Mouse (Mus musculus): ENCODE results near the gene Vmn2r8. TPM values are rescaled to one million over a fixed set of nuclear protein-coding genes. Genes with fewer than 3 reads are reported as not detected.

Gene Vmn2r8
- polyA plus RNA-seq, 1 experiment from 2014 or later, result not detected

DNA sequence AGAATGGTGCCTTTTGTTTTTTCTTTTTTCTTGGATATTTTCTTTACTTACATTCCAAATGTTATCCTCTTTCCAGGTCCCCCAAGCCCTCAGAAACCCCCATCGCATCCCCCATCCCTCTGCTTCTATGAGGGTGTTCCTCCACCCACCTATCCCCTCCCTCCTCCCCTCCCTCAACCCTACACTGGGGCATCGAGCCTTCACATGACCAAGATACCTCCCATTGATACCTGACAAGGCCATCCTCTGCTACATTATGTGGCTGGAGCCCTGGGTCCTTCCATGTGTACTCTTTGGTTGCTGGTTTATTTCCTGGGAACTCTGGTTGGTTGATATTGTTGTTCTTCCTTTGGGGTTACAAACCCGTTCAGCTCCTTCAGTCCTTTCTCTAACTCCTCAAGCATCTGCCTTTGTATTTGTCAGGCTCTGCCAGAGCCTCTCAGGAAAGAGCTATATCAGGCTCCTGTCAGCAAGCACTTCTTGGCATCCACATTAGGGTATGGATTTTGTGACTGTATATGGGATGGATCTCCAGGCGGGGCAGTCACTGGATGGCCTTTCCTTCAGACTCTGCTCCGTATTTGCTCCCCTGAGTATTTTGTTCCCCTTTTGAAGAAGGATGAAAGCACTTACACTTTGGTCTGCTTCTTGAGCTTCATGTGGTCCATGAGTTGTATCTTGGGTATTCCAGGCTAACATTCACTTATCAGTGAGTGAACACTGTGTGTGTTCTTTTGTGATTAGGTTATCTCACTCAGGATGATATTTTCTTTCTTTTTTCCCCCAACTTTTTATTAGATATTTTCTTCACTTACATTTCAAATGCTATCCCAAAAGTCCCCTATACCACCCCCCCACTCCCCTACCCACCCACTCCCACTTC lies 58.1 kb downstream of the Vmn2r8 start:
- WGBS, result 81% methylated on average over 5 of the region's 5 CpGs
- Histone ChIP-seq H3K9ac (no peak overlapping the region), H3K27ac (no peak overlapping the region), H3K9me3 (replicated peaks) (no peaks in the 10 kb centered on the region), H3K36me3 (no peaks in the 10 kb centered on the region), H3K4me2 (no peak overlapping the region), H3K27me3 (no peaks in the 10 kb centered on the region), H3K4me3 (replicated peaks) (no peak overlapping the region), H3K4me1 (no peaks in the 10 kb centered on the region)
- no peak for ATAC-seq (replicated peaks; ENCODE audit: low FRiP score)

DNA sequence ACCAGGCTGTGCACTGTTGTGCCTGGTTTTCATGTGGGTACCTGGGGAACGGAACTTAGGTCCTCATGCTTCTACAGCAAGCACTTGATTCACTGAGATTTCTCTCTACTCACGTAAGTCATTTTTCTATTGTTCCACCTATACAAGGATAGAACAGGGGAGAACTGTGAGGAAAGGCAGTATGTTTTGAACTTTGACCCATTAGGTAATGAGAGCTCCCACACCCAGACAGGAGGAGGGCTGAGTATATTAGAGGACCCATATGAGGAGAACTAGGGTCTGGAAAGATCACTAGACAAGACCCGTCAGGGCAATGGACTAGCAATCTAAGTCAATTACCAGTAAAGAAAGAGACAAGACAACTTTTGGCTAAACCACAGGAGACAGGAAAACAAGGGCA lies 64.0 kb downstream of the Vmn2r8 start:
- 73% methylated on average over 3 of the region's 3 CpGs for WGBS

DNA sequence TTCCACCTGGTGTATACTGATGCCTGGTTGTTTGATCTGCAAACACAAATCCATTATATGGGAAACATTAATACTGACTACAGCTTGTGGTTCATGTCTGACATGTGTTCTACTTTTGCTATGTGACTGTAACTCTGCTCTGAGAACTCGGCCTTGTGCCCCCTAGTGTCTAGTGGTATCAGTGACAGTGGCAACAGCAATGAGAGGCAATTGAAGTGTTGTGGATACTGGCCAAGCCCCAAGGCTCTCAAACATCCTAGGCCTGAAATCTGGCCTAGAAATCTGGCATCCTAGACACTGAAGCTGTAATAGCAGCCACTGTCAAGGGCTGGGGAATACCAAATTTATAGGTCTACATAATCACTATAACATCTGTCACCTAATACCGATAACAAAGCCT lies 64.8 kb downstream of the Vmn2r8 start:
- ATAC-seq (replicated peaks; ENCODE audit: low FRiP score), result 0 out of 2 replicates have a peak, but pooled peaks have one; percentile 29
- Histone ChIP-seq H3K27ac (no peak overlapping the region), H3K9ac (no peak overlapping the region), H3K4me2 (no peak overlapping the region), H3K27me3 (no peaks in the 10 kb centered on the region), H3K4me1 (no peaks in the 10 kb centered on the region), H3K9me3 (replicated peaks) (no peaks in the 10 kb centered on the region), H3K36me3 (no peaks in the 10 kb centered on the region), H3K4me3 (replicated peaks) (no peak overlapping the region)
- 52% methylated on average over 2 of the region's 2 CpGs for WGBS

More for the DNA sequence above, 64.0 kb downstream of the Vmn2r8 start:
- Histone ChIP-seq H3K9ac (no peak overlapping the region), H3K27me3 (no peaks in the 10 kb centered on the region), H3K9me3 (replicated peaks) (no peaks in the 10 kb centered on the region), H3K4me3 (replicated peaks) (no peak overlapping the region), H3K4me1 (no peaks in the 10 kb centered on the region), H3K36me3 (no peaks in the 10 kb centered on the region), H3K27ac (no peak overlapping the region), H3K4me2 (no peak overlapping the region)
- no peak for ATAC-seq (replicated peaks; ENCODE audit: low FRiP score)

DNA sequence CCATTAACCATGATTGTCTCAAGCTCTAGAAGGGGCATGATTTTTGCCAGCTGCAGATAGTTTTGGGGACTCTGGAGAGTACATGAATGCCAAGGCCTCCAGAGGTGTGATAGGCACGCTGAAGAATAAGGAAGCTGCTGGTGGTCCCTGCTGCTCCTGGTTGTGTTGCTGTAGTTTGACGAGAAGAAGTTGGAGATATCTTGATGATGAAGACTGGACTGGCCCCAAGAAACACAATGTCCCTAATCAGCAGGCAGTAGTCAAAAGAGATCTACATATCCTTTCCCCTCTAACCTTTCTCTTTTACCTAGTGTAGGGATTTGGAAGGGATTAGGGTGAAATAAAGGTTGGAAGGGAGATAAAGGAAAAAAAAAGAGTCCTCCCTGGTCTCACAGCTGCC lies 66.1 kb downstream of the Vmn2r8 start:
- Histone ChIP-seq H3K4me1 (no peaks in the 10 kb centered on the region), H3K9ac (no peak overlapping the region), H3K27ac (no peak overlapping the region), H3K36me3 (no peaks in the 10 kb centered on the region), H3K4me3 (replicated peaks) (no peak overlapping the region), H3K4me2 (no peak overlapping the region), H3K27me3 (no peaks in the 10 kb centered on the region), H3K9me3 (replicated peaks) (no peaks in the 10 kb centered on the region)
- 68% methylated on average over 2 of the region's 2 CpGs for WGBS
- ATAC-seq (replicated peaks; ENCODE audit: low FRiP score), result no peak

DNA sequence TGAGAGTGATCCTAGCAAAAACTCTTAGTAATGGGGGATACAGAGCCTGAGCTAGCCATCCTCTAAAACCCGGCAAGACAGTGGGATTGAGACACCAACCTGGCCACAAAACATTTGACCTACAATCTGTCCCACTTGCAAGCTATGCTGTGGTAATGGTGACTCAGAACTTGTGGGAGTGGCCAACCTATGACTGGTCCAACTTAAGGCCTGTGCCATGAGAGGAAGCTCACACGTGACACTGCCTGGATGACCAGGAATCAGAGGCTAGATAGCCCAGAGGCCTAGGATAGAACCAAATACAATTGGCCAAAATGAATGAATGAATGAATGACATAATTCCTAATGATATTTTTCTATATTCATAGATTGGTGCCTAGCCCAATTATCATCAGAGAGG lies 66.8 kb downstream of the Vmn2r8 start:
- H3K4me1 ChIP-seq, result no peaks in the 10 kb centered on the region
- no peak overlapping the region for H3K27ac ChIP-seq
- WGBS, result 82% methylated on average over 2 of the region's 2 CpGs
- H3K9me3 ChIP-seq (replicated peaks), result no peaks in the 10 kb centered on the region
- H3K27me3 ChIP-seq, result no peaks in the 10 kb centered on the region
- H3K4me2 ChIP-seq, result no peak overlapping the region
- H3K4me3 ChIP-seq (replicated peaks), result no peak overlapping the region
- no peak for ATAC-seq (replicated peaks; ENCODE audit: low FRiP score)
- no peak overlapping the region for H3K9ac ChIP-seq
- no peaks in the 10 kb centered on the region for H3K36me3 ChIP-seq

Other genes starting within 250 kb of the Vmn2r8 start
- 53.2 and 53.3 TPM in 2 replicates for gene Gak, start 179.1 kb downstream of the Vmn2r8 start, polyA plus RNA-seq (2015; fragmentation: Nextera tagmentation; extraction: Ambion mirVana)
- gene Tmem175, start 179.1 kb downstream of the Vmn2r8 start, polyA plus RNA-seq (2015; fragmentation: Nextera tagmentation; extraction: Ambion mirVana), result 25.5 and 28.1 TPM in 2 replicates
- gene Idua, start 148.5 kb downstream of the Vmn2r8 start, polyA plus RNA-seq (2015; fragmentation: Nextera tagmentation; extraction: Ambion mirVana), result 10.2 and 11.1 TPM in 2 replicates
- gene Dgkq, start 139.2 kb downstream of the Vmn2r8 start, polyA plus RNA-seq (2015; fragmentation: Nextera tagmentation; extraction: Ambion mirVana), result 10.3 and 12.6 TPM in 2 replicates
- 4.3 and 4.9 TPM in 2 replicates for gene Slc26a1, start 133.3 kb downstream of the Vmn2r8 start, polyA plus RNA-seq (2015; fragmentation: Nextera tagmentation; extraction: Ambion mirVana)
- 26.8 and 27.4 TPM in 2 replicates for gene Fgfrl1, start 116.5 kb downstream of the Vmn2r8 start, polyA plus RNA-seq (2015; fragmentation: Nextera tagmentation; extraction: Ambion mirVana)
- not detected in 2 replicates for gene Rnf212, start 33.9 kb downstream of the Vmn2r8 start, polyA plus RNA-seq (2015; fragmentation: Nextera tagmentation; extraction: Ambion mirVana)
- not detected in 2 replicates for gene Tmed11, start 13.5 kb downstream of the Vmn2r8 start, polyA plus RNA-seq (2015; fragmentation: Nextera tagmentation; extraction: Ambion mirVana)
- not detected in 2 replicates for gene Vmn2r9, start 43.8 kb upstream of the Vmn2r8 start, polyA plus RNA-seq (2015; fragmentation: Nextera tagmentation; extraction: Ambion mirVana)
- not detected in 2 replicates for gene Vmn2r10, start 197.7 kb upstream of the Vmn2r8 start, polyA plus RNA-seq (2015; fragmentation: Nextera tagmentation; extraction: Ambion mirVana)